Mouse (Mus musculus): ENCODE data around the gene Pycr1.

Gene Pycr1

DNA sequence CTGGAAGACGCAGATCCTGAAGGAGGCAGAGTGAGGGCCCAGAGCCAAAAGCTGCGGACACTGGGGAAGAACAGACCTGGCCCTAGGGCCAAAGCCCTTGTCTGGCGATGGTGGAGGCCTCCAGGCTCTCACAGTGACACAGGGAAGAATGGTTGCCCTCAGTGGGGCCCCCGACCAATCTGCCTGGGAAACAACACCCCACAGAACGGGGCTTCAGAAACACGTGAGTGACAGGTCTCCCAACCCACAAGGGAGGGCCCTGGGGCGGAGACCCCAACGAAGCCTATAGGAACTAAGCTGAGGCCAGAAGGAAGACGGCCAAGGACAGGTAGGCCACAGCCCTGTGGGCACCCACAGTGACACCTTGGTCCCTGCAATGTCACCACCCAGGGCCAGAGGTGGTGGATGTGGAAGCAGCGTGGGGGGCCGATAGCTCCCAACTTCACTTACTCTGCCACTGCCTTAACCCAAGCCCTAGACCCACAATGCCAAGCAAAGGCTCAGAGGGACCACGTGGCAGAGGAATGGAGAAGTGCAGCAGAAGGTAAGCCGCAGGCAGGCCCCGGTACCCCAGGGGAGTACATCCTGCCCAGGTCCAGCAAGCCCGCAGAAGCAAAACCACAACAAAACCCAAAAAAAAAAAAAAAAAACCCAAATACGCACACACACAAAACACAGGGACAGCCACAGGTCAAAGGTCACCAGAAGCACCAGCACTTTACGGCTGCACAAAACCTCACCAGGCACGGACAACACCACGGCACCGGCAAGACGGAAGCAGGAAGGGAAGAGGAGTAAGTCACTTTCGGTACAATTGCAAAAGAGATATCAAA lies 15.9 kb downstream of the Pycr1 start:
- peak in 1 of 2 experiments; percentile 49 for DNase-seq (ENCODE audit: low read depth in 1 of 2, low spot score in 2 of 2)

DNA sequence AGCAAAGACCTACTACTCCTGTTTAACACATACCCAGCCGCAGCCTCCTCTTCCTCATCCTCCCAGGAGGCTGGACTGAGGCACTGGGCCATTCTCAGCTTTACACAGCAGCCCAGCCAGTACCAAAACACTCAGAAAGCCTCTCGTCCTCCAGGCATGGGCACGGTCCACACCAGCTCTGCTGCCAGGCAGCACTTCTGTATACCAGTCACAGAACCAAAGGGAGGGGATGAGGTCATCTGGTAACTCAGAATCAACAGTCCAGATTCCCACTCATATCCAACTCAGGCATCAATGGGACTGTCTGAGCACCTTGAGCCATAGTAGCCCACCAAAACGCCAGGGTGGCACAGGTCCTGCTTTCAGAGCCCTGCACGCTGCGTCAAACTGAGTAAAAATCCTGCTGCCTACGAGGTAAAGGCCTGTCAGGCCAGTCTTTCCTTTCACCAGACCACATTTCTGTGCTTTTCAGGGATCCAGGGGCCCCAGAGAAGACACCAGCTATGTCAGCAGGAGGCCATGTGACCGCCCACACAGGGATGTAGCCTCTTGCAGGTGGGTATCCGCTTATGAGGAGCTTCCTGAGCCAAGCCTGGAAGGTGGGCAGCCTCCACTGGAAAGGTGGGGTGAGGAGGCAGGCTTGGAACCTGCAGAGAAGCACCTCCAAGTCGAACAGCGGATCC lies 16.6 kb downstream of the Pycr1 start:
- DNase-seq (ENCODE audit: low read depth in 1 of 2, low spot score in 2 of 2): no peak

DNA sequence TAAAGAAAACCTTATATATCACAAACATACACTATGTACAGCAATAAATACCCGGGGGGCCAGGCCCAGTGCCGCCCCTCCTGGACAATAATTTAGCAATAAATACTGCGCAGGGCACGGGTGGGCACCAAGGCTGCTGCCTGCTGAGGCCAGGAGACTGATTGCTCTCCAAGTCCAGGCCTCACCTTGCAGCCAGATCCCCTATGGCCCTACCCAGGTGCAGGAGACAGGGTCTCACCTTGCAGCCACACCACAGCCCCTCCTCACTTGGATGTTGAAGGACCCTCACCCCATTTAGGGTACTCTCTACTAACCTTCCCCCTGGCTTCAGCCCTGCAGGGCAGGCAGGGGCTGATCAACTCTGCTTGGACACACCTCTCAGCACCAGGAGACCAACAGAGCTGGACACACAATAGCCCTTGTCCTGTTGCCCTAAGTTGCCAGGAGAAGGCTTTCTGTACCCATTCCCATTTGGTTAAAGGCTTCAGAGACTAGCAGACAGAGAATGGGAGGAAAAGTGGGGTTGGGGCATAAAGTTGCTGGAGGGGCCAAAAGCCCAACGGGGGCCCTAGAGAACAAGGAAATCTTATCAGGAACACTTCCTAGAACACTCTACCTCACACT lies 18.3 kb downstream of the Pycr1 start, which contains the start of gene Sirt7:
Gene Sirt7 (minus strand): TSS at position 89 of the 624 bp plus-strand sequence.
- DNase-seq (ENCODE audit: low read depth in 1 of 2, low spot score in 2 of 2): no peak

DNA sequence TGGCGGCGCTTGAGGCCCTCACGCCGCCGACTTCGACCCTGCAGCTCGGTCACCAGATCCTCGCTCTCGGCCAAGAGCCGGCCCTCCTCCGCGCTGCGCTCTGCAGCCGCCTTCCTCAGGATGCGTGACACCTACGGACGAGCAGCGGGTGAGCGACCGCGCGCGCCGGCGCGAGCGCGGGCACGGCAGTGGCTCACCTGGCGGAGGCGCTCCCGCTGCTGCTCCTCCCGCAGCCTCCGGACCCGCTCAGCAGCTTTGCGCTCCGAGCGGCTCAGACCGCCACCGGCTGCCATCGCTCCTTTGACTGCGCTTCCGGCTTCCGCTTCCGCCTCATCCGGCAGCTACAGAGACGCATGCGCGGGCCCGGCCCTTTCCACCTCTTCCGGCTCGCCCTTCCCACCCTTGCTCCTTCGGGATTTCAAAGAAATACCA lies 18.9 kb downstream of the Pycr1 start:
- peak; percentile 58 to 60 for DNase-seq (ENCODE audit: low read depth in 1 of 2, low spot score in 2 of 2)

DNA sequence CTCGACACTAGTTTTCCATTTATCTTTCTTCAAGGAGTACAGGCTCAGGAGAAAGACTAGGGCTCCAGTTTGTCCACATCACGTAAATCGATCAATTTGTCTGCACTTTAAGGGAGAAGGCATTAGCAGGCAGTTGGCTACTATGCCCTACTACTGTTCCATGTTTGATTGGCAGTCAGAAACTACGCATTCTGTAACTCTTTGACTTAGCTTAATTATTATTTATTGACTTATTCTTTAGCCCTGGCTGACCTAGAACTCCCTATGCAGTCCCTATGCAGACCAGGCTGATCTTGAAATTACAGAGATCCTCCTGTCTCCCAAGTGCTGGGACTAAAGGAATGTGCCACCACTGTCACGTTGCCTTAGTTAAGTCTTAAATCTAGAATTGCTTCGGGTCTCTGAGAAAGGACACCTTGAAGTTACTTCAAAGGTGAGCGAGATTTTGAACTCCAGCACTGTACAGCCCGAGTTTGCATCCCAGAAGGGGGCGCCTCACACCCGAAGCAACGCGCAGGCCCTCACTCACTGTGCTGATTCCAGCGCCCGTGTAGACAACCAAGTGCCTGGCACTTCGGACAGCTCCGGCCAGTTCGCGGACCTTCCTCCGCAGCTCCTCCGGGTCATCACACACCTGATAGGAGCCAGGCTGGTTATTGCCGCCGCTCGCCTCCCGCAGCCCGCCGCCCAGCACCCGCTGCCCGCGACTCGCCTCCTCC lies 19.4 kb downstream of the Pycr1 start:
- DNase-seq (ENCODE audit: low read depth in 1 of 2, low spot score in 2 of 2): peak in 1 of 2 experiments; percentile 54

DNA sequence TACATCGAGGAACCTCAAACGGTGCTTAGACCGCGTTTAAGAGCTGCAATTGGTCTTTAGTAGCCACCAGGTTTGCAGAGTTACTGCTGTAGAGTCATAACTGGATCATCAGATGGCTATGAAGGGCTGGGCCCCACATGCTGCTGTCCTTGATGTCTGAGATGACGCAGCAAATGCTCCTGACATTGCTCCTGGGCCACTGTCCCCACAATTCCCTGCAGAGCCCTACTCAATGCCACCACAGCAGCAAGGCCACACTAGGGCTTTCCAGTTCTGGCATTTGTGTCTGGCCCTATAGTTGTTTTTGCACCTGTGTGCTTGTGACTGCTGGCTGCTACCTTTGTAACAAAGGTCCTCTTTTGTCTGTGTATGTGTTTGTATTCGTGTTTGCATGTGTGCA lies 20.8 kb downstream of the Pycr1 start:
- DNase-seq (ENCODE audit: low read depth in 1 of 2, low spot score in 2 of 2): no peak

DNA sequence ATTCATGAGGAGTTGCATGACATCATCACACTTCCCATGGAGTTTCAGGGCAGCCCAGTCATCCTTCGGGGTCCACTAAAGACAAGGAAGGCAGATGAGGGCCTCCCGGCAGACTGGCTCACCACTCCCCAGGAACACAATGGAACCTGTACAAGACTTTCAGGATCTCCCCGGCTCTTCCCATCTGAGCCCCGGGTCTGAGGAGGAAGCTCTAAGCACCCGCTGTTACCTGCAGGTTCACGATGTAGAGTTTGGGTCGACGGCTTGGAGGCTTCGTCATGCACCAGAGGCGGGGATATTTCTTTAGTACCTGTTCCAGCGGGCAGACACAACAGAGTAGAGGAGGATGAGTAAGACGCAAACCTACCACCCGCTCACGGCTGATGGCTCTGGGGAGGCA lies 23.4 kb downstream of the Pycr1 start:
- no peak for DNase-seq (ENCODE audit: low read depth in 1 of 2, low spot score in 2 of 2)

DNA sequence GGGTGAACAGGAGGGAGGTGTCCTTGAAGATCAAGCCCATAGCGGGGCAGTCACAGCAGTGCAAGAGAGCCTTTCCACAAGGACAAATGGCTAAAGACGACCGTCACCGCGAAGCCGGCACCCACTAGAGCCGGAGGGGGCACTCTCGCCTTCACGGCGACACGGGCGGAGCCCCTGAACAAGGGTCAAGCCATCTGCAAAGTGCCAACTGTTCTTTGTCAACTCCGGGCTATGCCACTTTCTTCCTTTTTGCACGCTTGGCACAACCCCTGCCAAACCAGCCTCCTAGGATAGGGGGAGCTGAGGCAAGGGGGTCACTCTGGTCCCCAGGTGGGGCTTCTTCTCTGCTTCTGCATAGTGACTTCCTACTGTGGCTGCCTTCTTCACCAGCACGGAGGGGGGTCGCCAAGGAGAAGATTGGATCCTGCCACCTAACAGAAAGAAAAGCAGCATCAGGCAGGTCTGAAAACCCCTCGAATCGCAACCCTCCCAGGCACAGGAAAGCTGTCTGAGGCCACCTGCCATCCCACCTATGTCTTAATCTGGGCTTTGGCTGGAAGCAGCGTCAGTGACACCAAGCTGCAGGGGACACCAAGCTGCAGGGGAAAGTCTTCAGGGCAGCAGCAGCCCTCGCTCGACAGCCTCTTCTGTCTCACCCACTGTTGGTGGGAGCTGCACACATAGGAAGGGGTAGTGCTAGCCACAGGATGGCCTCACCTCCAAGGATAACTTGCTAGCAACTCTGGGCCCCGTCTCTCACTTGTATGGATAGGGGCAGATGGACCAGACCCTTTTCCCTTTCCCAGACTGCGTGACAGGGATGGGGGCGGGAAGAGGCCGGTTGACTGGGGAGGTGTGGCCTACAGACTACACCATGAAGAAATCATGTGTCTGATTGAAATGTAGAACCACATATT lies 24.7 kb downstream of the Pycr1 start:
- DNase-seq (ENCODE audit: low read depth in 1 of 2, low spot score in 2 of 2): no peak

DNA sequence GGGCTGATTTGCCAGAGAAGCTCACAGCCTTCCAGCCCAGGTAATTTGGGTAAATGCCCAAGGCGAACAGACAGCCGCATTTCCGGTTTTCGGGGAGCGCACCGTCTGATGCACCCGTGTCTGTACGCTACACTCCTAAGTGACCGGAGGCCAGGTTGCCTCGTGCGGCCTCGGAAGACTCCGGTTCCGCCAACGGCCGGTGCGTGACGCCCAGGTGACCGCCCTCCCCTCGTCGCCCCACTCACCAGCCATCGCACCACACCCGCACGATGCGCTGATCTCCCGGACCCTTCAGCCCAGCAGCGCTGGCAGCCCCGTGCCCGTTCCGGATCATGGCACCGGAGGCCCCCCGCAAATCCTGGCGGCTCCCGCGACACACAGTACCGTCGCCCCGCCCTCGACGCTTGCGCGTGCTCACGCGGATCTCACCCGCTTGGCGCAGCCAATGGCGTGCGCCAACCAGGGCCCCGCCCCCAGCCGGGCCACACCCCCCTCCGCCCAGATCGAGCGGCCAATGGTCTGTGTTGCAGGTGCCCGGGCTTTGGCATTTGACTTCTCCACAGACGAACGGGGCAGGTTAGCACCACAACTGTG lies 26.0 kb downstream of the Pycr1 start, which contains the start of gene Pcyt2:
Gene Pcyt2 (minus strand): TSS at position 418 of the 594 bp plus-strand sequence.
- peak; percentile 60 to 84 for DNase-seq (ENCODE audit: low read depth in 1 of 2, low spot score in 2 of 2)

DNA sequence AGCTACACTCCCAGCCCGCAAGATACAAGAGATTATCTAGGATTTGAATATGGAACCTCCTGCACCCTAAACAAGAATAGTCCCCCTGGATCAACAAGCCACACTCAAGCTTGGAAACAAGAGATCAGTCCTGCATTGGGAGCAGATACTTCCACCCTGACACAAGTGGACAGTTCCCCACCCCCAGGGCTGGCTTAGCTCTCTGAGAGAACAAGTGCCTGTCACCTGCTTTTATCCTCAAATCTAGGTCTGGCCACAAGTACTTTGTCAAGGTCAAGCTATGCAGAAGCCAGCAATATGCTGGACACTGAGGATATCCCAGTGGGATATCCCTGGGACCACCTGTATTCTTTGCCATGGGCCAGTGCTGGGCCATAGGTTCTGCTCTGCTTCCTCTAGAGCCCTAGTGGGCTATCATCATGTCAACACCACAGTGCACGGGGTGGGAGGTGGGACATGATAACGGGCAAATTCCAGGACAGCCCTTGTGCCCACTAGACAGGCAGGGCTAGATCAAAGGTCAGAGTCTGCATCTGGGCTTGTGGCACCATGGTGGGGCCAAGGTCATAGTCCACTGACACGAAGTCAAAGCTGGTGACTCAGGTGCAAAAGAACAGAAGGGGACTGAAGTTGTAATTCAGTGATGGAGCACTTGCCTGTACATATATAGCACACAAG lies 26.8 kb downstream of the Pycr1 start:
- DNase-seq (ENCODE audit: low read depth in 1 of 2, low spot score in 2 of 2): no peak

DNA sequence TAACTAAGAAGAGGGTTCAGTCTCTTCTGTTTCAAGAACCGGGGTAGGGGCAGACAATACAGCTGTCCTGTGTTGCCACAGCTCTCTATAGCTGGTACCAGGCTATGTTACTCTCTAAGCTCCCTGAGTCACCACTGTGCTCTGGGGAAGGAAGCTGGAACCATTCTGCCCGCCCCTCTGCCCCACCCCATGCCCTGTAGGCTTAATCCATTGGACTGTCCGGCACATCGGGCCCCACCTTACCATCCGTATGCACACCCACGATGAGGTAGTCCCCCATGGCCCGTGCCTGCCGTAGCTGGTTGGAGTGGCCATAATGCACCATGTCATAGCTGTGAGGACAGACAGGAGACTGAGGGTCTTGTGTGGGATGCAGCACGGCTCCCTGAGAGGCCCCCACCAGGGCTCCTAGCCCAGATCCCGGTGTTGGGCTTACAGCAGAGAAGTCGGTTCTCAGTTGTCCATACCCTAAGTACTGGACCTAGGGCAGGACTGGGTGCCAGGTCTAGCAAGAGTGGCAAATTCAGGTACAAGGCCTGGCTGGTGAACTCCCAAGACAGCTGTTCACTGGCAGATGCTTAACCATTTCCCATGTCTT lies 27.9 kb downstream of the Pycr1 start:
- no peak for DNase-seq (ENCODE audit: low read depth in 1 of 2, low spot score in 2 of 2)

DNA sequence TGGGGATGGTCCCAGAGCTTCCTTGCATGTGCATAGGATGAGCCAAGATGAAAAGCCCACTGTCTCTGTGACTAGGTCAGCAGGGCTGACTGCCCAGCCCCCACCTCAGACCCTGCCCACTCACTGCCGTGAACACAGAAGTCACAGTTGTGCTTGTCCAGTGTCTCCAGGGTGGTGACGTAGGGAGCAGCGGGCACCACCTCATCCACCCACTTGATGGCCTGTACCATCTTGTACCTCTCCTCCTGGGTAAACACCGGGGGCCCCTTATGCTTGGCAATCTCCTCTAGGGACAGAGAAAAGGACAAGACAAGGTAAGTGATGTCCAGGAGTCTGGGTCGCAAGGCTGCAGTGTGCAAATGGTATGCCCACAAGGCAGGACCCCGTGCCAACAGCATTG lies 28.4 kb downstream of the Pycr1 start:
- no peak for DNase-seq (ENCODE audit: low read depth in 1 of 2, low spot score in 2 of 2)

DNA sequence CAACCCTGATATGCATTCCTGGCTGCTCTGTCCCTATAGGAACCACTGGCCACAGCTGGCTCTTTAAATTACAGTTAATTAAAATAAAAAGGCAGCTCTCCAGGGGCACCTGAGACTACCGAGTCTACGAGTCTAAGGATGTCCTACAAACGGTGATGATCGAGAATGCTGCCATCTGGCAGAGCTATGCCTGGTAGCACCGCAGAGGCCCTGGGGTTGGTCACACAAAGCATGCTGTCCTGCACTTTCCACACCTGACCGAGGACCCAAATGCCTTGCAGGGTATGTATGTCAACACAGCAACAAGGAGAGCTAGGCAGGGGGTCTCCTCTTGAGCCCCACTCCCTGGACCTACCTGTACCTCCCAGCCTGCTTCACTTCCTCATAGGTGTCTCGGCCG lies 29.6 kb downstream of the Pycr1 start:
- no peak for DNase-seq (ENCODE audit: low read depth in 1 of 2, low spot score in 2 of 2)

DNA sequence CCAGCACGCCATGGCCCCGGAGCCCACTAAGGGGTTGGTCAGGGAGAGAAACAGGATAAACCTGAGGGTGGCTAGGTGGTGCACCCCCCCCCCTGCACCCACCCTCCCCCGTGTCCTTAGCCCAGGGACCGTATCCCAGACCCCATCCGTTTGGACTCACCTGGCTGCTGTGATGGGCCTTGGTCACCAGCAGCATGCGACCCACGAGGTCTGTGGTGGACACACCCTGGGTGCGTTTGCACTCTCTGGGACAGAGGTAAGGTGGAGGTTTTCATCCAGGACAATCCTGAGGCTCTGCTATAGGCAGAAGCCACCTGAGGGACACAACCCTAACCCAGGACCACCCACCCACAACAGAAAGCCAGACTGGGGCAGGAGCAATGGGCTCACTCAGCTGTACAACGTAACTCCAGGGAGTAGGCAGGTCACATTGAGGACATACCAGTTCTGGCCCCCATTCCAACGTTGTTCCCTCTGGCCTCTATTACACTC lies 30.0 kb downstream of the Pycr1 start:
- no peak for DNase-seq (ENCODE audit: low read depth in 1 of 2, low spot score in 2 of 2)

DNA sequence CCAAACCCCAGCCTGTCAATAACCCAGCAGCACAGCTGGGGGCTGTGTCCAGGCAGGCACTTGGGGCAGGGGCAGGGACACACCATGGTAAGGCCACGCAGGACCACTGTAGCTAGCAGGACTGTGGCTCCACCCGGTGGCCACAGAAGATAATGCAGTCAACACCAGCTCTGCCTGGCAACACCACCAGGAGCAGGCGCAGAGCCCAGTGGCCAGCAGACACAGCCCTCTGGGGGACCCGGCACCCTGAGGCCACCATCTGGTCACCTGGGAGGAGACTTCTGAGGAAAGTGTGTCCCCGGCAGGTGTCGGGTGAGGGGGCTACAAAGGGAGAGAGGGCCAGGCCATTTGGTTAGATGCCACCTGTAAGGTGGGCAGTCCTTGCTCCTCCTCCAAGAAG lies 30.8 kb downstream of the Pycr1 start:
- DNase-seq (ENCODE audit: low read depth in 1 of 2, low spot score in 2 of 2): peak in 1 of 2 experiments; percentile 64

DNA sequence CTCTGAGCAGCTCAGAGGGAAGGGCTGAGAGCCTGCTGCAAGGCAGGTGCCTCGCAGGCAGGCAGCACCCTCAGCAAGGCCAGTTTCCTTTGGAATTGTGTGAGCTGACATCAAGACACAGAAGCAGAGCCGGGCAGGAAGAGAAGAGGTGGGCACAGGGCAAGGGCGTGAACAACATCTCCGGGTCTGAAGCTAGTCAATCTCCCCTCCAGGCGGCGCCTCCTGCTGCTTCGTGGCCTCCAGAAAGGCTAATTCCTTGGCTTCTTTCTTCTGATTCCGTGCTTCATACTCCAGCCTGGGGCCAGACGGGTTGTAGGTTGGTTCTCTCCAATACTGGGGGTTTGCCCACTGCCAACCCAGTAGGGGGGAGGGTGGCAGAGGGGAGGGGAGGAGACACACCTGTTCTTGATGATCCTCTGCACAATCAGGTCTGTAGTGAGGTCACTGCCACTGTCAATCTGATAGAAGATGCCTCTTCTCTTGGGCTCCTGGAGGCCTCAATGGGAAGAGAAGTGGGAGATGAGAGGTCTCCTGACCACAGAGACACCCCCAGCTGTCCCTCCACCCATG lies 33.0 kb downstream of the Pycr1 start:
- DNase-seq (ENCODE audit: low read depth in 1 of 2, low spot score in 2 of 2): no peak

DNA sequence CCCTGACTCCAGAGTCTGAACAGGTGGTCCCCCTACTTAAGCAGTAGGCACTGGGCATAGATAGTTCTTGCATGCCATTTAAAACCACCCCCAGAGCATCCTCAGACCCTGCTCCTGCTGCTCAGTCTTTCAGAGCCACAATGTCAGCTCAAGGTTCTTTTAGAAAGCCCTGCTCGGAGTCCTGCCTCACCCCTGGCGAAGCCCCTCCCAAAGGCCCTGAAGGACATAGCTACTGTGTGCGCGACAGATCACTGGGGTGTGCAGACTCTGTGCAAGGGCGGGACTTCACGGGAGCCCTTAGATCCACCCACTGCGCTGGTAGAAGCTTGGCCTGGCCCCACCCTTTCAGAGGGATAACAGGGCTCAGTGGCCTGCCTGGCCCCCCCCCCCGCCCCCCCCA lies 34.3 kb downstream of the Pycr1 start:
- no peak for DNase-seq (ENCODE audit: low read depth in 1 of 2, low spot score in 2 of 2)
